Mouse (Mus musculus) kidney, embryonic 16.5 days (tissue): Measurements from ENCODE around the gene Gm3012. TPM values are rescaled to one million over a fixed set of nuclear protein-coding genes. Genes with fewer than 3 reads are reported as not detected.
"Not testable (repeated sequence)": the region's sequence is repeated elsewhere in the genome, so short reads cannot be mapped to it uniquely, and the experiment has no call there.

Experiments
- ATAC-seq: fragments of 200-750 bp; cut with Nextera tagmentation; 2 replicates; pipeline ENCODE4 v1.8.0; 2017; ENCODE audit warnings: moderate TSS enrichment; ENCODE audit not compliant: low FRiP score, low TSS enrichment
- H3K27ac ChIP-seq: fragments of 300-500 bp; sonication (generic); 2 replicates; pipeline ENCODE4 v1.5.1; 2014; ENCODE audit warnings: low read length
- H3K27me3 ChIP-seq: fragments of 300-500 bp; sonication (generic); 2 replicates; pipeline ENCODE4 v1.6.1; 2014; ENCODE audit warnings: low read length, control low read depth, mixed read lengths; ENCODE audit not compliant: insufficient read depth
- H3K36me3 ChIP-seq: fragments of 300-500 bp; sonication (generic); 2 replicates; pipeline ENCODE4 v1.6.1; 2014; ENCODE audit warnings: low read length, control low read depth, mixed read lengths; ENCODE audit not compliant: insufficient read depth
- H3K4me1 ChIP-seq: fragments of 300-500 bp; sonication (generic); 2 replicates; pipeline ENCODE4 v1.6.1; 2014; ENCODE audit warnings: low read length, control low read depth, mixed read lengths; ENCODE audit not compliant: insufficient read depth
- H3K4me2 ChIP-seq: fragments of 300-500 bp; sonication (generic); replicated peaks from 2 replicates; pipeline ENCODE4 v1.6.1; 2014; ENCODE audit warnings: low read depth, low read length
- H3K4me3 ChIP-seq: fragments of 300-500 bp; sonication (generic); 2 replicates; pipeline ENCODE4 v1.5.1; 2014; ENCODE audit warnings: mild to moderate bottlenecking, low read length
- H3K9ac ChIP-seq: fragments of 300-500 bp; sonication (generic); replicated peaks from 2 replicates; pipeline ENCODE4 v1.6.1; 2014; ENCODE audit warnings: low read length
- H3K9me3 ChIP-seq: fragments of 300-500 bp; sonication (generic); 2 replicates; pipeline ENCODE4 v1.6.1; 2016; ENCODE audit warnings: low read length, control low read depth
- WGBS: fragments of 180-500 bp; shearing (Covaris S2); extraction: QIAGEN DNeasy Blood & Tissue Kit; methylation state at CpG from one replicate; pipeline ENCODE4 v1.1.7; 2014; 5-methylcytosine and 5-hydroxymethylcytosine counted together
- polyA plus RNA-seq: library from polyadenylated mRNA; unstranded; fragments of >200 nt; fragmentation: Nextera tagmentation; extraction: Ambion mirVana; gene quantifications from 2 replicates; pipeline ENCODE4 v1.2.1, GENCODE M21; 2015

Gene Gm3012
- not detected in 2 replicates for polyA plus RNA-seq

GRCm38 (mm10) chr14:3634212-3634611 is at the start of gene Gm3012:
Gene Gm3012 (plus strand): TSS chr14:3634512.
- not testable (repeated sequence) for H3K4me3 ChIP-seq, H3K27ac ChIP-seq, H3K36me3 ChIP-seq, H3K4me1 ChIP-seq, H3K4me2 ChIP-seq, H3K9ac ChIP-seq, H3K27me3 ChIP-seq, ATAC-seq, H3K9me3 ChIP-seq
- WGBS = no CpG with 5 or more reads among the region's 2 CpGs

DNA sequence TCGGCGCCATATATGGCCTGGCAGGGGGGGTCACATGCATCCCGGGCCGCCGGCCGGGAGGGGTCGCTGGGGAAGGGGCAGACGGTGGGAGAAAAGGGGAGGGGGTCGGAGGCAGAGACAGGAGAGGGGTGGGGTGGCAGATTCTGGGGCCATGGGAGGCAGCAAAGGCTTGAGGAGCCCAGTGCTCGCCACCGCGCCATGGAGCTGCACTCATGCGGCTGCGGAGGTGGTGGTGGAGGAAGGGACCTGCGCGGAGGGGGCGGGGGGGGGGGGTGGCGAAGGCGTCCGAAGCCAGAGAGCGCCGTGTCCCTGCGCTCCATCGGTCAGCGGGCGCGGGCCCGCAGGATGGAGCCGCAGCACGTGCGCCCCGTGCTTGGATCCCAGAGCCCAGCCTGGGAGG is 17.4 kb downstream of the Gm3012 start, which contains the start of gene Gm3020:
Gene Gm3020, plus strand, starts transcription at position 301 of the 400 bp plus-strand sequence.
- no CpG with 5 or more reads among the region's 32 CpGs for WGBS
- not testable (repeated sequence) for H3K27me3 ChIP-seq, H3K4me1 ChIP-seq, H3K4me3 ChIP-seq, H3K27ac ChIP-seq, H3K4me2 ChIP-seq, H3K36me3 ChIP-seq, H3K9me3 ChIP-seq, H3K9ac ChIP-seq, ATAC-seq

DNA sequence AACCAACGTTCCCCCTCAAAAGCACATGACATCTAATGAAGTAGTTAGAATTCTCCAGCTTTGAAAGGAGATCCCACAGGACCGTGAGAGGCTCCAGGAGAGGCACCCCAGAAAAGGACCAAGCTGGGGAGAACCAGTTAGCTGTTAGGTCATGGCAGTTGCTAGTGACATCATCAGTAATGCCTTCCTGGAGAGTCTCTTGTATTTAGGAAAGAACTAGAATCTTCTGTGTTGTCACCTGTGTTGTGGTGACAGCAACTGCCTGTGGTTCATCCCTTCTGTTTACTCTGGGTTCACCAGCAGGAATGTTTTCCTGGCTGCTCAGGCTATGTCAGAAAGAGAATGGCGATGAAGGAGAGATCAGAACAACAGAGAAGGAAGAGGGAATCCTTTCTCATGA is 54.2 kb downstream of the Gm3012 start, which contains the start of gene Gm3043:
Gene Gm3043, plus strand, starts transcription at position 301 of the 400 bp plus-strand sequence.
- ATAC-seq, H3K4me2 ChIP-seq, H3K27ac ChIP-seq, H3K4me1 ChIP-seq, H3K36me3 ChIP-seq, H3K9ac ChIP-seq, H3K27me3 ChIP-seq, H3K9me3 ChIP-seq, H3K4me3 ChIP-seq: not testable (repeated sequence)
- WGBS = no CpG with 5 or more reads among the region's 3 CpGs

Other genes with a start within 250 kb of the Gm3012 start
- gene Gm10413, start 239.4 kb upstream of the Gm3012 start, polyA plus RNA-seq = not detected in 2 replicates
- gene Gm10409, start 221.9 kb upstream of the Gm3012 start, polyA plus RNA-seq = 0.57 and 0.64 TPM in 2 replicates
- gene Gm3005, start 206.4 kb upstream of the Gm3012 start, polyA plus RNA-seq = 0.74 TPM in 1 of 2 replicates, not detected in the other
- not detected in 2 replicates for gene Gm10408, start 185.1 kb upstream of the Gm3012 start, polyA plus RNA-seq
- 0.57 and 0.64 TPM in 2 replicates for gene Gm3020, start 17.5 kb downstream of the Gm3012 start, polyA plus RNA-seq
- not detected in 2 replicates for gene Gm3043, start 54.3 kb downstream of the Gm3012 start, polyA plus RNA-seq
- gene Gm3002, start 175.6 kb downstream of the Gm3012 start, polyA plus RNA-seq = 0.07 TPM in 1 of 2 replicates, not detected in the other
- not detected in 2 replicates for gene Gm3033, start 211.7 kb downstream of the Gm3012 start, polyA plus RNA-seq
- gene Gm2916, start 249.7 kb downstream of the Gm3012 start, polyA plus RNA-seq = 0.24 TPM in 1 of 2 replicates, not detected in the other